Mouse (Mus musculus) cerebellum, adult 9-10 months (tissue): Measurements from ENCODE around the gene Pgr.

Experiments used
- DNase-seq: peaks from one replicate; pipeline ENCODE4 v3.0.0; 2022

Gene Pgr

DNA sequence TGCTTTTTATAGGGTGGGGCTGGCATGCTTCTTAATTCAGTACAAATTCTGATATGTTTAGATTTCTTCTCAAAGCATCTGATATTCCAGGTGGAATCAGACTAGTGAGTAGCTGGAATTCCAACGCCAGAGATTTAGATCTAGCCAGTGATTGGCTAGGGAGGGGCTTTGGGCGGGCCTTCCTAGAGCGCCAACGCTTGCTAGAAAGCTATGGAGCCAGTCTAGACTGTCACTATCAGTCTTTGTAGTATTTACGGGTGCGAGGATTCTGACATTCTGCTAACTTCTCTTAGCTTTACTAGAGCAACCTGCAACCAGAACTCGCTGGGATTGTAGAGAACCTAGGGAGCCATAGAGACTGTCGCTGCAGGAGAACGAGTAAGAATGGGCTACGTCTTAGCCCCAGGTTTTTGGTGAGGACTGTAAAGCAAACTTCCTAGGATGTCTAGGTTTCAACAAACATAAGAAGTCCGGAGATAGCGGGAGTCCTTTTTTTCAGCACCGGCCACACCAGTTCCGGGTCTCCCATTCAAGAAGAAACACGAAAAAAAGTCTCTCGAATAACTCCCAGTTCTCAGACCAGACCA is at the start of gene Pgr:
Gene Pgr (plus strand): TSS at position 218 of the 587 bp plus-strand sequence.
- DNase-seq: peak; percentile 6

DNA sequence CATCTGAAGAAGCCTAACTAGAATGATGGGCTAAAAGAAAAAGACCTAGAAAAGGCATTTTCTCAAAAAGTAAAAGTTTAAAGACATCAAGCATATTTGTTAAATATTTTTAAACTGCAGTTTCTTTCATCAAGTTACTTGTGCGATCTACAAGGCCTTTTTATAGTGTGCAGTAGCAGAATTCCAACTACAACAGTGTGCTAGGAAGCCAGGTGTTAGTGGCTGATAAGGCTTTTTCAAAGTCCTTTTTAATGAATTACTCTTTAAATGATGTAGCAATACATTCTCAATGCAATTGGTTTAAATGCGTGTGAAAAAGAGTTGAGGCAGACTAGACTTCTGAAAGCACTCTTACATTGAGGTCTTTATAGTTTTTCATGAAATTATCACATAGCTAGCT is 42.2 kb upstream of the Pgr start:
- no peak for DNase-seq

DNA sequence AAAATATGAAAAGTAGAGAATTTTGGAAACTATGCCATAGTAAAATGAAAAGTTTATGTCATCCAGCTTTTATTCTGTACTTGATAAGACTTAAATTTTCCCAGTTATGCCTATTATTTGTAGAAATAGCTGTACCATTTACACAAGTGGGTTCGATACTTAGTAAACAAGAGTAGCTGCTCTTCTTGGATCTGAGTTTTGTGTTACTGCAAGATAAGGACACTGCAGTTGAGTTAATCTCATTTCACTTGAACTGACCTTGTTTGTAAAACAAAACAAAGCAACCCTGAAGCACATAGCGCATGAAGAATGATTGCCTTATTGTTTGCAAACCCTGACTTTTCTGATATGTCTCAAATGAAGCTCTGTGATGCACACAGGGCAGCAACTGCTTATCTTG is 31.1 kb upstream of the Pgr start:
- DNase-seq: no peak

DNA sequence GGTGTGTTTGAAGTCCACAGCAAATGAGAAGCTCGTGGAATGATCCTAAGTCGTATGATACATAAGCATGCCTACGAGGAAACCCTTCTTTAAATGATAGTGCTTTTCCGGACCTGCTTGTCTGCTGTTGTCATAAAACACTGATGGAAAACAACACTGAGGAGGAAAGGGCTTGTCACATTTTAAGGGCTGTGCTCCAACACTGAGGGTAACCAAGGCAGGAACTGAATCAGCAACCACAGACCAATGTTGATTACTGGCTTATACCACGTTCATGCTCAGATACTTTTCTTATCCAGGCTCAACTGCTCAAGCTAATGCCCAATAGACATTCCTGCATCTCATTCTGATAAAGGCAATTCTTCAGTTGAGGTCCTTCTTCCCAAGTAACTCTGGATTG is 4.4 kb upstream of the Pgr start:
- DNase-seq: no peak

DNA sequence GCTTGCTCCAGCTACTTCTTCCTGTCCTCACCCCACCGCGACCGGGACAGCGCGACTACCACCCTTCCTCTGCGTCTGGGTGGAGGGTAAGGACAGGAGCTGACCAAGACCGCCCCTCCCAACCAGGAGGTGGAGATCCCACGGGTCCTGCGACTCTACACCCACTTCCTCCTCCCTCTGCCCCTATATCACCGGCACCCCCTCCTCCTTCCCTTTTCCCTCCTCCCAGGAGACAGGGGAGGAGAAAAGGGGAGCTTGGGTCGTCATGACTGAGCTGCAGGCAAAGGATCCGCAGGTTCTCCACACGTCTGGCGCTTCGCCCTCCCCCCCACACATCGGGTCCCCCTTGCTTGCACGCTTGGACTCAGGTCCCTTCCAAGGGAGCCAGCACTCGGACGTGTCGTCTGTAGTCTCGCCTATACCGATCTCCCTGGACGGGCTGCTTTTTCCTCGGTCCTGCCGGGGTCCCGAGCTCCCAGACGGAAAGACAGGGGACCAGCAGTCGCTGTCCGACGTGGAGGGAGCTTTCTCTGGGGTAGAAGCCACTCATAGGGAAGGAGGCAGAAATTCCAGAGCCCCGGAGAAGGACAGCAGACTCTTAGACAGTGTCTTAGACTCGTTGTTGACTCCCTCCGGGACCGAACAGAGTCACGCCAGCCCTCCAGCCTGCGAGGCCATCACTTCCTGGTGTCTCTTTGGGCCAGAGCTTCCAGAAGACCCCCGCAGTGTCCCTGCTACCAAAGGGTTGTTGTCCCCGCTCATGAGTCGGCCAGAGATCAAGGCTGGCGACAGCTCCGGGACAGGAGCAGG is 775 bp downstream of the Pgr start:
- DNase-seq: peak; percentile 4

DNA sequence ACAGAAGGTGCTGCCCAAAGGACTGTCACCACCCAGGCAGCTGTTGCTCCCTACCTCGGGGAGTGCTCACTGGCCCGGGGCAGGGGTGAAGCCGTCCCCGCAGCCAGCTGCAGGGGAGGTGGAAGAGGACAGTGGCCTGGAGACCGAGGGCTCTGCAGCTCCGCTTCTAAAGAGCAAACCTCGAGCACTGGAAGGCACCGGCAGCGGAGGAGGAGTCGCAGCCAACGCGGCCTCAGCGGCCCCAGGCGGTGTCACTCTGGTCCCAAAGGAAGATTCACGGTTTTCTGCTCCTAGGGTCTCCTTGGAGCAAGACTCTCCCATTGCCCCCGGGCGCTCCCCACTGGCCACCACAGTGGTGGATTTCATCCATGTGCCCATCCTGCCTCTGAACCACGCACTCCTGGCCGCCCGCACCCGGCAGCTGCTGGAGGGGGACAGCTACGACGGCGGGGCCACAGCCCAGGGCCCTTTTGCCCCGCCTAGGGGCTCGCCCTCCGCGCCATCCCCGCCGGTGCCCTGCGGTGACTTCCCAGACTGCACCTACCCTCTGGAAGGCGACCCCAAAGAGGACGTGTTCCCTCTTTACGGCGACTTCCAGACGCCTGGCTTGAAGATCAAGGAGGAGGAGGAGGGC is 1.5 kb downstream of the Pgr start:
- peak; percentile 5 for DNase-seq

DNA sequence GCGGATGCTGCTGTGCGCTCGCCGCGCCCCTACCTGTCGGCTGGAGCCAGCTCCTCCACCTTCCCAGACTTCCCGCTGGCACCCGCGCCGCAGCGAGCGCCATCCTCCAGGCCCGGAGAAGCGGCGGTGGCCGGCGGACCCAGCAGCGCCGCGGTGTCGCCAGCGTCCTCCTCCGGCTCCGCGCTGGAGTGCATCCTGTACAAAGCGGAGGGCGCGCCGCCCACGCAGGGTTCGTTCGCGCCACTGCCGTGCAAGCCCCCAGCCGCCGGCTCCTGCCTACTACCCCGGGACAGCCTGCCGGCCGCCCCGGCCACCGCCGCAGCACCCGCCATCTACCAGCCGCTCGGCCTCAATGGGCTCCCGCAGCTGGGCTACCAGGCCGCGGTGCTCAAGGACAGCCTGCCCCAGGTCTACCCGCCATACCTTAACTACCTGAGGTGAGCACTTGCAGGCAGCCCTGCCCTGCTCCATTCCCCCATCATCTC is 2.1 kb downstream of the Pgr start:
- DNase-seq: peak; percentile 24

DNA sequence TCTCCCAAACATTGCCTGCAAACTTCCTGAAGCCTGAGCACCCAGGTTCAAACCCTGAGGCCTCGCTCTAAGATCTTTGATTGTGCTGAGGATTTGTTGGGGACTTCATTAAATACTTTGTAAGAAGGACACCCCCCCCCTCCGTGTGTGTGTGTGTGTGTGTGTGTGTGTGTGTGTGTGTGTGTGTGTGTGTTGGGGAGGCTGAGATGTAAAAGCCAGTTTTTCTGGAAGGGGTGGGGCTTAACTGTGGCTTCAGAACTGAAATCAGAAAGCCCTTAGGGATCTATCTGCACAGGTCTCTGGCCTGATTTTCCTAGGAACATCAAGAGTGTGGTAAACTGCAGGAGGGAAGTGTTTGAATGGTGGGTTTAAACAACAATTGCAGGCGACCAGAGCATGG is 2.6 kb downstream of the Pgr start:
- DNase-seq: no peak

DNA sequence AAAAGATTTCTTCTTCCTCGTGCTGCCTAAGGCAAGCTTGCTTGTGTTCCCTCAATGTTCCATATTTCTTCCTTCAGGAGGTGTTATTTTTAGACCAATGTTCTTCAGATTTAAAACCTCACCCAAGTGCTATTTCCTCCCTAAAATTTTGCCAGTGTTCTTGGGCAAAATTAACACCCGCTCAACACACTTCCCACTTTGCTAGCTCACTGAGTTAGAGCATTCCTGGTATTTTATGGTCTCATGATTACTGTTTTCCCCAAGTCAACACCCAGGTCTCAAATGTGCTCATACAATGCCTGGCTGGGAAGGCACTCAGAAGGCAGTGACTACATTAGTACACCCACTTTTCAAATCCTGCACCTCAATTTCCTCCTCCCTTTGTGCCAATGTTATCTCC is 27.9 kb downstream of the Pgr start:
- DNase-seq: no peak

DNA sequence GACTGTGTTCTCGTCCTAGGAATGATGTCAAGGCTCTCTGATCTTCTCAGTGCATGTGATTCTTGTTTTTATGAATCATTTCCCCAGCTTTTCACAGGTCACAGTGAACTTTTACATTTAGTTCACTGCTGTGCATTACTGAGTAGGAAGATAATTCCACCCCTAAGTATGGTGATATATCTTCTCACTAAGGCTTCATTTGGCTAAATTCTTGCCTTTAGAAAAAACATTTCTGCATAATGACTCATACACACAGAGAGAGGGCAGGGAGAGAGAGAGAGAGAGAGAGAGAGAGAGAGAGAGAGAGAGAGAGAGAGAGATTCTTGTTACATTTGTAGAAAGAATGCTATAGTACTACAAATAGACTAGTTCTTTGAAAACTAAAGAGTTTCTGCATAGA is 38.1 kb downstream of the Pgr start:
- DNase-seq: no peak

DNA sequence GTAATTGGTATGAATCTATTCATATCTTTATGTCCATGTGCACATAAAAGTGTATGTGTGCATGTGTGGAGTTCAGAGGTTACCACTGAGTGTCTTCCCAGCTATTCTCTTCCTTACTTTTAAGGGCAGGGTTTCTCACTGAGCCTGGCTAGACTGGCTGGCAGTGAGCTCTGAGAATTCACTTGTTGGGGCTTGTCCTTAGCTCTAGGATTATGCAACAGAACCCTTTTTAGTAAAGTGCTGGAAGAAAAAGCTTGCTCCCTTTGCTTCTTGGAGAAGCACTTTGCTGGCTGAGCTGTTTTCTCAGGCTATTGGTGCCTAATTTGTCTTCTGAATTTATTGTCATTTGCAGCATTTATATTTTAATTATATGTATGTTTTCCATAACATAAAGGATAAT is 53.7 kb downstream of the Pgr start:
- no peak for DNase-seq

DNA sequence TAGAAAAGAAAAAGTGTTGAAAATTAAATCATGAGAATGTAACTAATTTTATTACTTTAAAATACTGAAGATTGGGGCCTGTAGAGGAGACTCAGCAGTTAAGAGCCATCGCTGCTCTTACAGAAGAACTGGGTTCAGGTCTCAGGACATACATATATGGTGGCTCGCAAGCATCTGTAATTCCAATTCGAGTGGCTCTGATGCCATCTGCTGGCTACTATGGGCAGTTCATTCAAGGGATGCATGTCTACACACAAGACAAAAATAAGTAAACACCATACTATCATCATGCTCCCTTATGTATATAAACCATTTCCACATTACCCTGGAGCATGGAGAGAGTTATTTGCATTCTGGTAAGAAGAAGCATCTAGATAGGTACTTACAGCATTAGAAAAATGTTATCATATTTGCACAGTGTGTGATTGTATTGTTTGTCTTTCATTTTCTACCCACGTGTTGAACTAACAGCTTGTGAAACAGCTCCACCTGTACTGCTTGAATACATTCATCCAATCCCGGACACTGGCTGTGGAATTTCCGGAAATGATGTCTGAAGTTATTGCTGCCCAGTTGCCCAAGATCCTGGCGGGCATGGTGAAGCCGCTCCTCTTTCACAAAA is 65.0 kb downstream of the Pgr start:
- peak; percentile 22 for DNase-seq

DNA sequence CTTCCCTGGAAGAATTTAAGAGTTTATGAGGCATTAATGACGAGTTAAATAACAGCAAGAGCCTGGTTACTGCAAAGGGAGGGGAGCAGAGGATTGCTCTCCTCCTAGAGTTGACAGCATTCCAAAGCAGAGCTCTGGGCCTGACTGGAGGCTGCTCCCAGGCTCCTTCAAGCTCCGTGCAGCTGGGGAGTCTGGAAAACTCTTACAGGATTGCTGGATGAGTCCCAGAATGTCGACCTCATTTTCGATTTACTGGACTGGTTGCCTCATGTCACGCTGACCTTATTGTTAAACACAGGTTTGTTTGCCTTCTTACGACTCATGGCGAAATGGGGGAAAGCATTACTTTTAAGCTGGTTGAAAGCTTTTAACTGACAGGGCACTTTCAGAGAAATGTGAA is 70.6 kb downstream of the Pgr start:
- no peak for DNase-seq

DNA sequence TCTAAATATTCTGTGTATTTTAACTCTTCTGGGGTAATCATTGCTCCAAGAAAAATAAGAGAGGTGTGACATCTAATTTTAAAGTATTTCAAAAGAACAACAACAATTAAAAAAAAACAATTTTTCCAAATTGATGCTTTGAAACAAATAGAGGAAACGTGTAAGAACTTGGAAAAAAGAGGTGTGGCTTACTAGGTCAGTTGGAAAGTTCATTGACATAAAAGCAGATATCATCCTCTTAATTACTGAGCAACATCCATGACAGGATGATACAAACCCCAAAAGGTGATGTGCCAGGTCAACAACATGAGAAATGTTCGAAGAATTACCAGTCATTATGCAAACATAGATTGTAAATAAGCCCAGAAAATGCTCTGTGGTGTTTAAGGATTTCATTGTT is 71.9 kb downstream of the Pgr start, which contains the start of gene Gm16485:
Gene Gm16485 (plus strand): TSS at position 301 of the 400 bp plus-strand sequence.
- no peak for DNase-seq

DNA sequence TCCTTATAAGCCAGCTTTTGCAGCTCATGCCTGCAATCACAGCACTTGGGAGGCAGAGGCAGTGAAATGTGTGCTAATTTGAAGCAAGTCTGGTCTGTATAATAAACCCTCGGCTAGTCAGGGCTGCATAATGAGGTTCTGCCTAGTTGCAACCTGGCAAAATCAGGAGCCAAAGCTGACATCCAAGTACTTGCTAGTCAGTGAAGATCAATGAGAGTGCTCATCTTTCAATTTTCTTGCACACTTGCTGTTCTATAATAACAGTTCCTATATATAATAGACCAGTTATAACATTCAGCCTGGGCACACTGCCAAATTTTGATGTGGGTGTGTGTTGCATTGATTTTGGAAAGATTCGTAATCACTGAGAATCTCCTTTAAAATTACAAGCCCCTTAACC is 78.1 kb downstream of the Pgr start:
- no peak for DNase-seq

DNA sequence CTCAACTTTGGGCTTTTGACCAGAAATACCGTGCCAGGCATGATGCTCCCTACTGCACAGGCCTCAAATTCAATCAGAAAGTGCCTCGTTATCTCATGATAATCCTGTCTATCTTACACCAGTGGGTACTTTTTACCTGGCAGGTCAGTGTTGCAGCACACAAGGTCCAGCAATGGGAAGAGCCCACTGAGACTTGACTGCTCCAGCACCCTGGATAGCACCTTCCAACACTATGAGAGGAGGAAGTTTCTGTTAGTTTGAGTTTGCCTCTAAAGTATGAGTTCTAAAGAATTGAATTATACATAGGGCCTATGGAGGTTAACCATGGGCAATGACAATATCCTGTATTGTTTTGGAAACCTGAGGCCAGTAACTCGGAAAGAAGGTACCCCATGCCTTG is 82.7 kb downstream of the Pgr start:
- DNase-seq: no peak

DNA sequence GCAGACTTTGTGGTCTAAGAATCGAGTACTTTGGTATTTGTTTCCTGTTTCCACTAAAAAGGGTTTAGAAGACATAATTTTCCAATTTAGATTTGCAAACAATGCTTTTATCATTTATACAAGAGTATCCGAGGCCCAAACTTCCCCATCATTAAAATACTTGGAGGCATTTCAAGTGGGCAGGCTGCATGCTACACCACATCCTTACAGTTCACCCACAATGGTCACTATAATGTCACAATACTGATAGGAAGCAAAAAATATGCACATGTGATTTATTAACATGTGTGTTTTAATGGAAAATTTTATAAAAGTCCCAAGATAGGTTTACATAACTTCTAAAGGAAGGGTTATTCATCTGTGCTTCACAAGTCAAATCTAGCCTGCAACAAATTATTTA is 96.9 kb downstream of the Pgr start:
- no peak for DNase-seq

DNA sequence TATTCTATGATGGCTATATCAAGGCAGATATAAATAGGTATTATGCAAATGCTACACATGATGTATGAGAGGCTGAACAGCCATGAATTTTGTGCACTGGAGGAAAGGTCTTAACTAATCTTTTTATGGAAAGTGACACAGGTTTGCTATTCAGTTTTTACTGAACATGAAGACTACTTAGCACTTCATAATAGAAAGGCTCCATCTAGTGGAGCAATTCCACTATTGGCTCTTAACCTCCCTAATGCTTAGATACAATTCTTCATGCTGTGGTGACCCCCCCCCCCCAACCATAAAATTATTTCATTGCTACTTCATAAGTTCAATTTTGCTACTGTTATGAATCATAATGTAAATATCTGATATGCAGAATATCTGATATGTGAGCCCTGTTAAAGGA is 101.5 kb downstream of the Pgr start:
- no peak for DNase-seq

DNA sequence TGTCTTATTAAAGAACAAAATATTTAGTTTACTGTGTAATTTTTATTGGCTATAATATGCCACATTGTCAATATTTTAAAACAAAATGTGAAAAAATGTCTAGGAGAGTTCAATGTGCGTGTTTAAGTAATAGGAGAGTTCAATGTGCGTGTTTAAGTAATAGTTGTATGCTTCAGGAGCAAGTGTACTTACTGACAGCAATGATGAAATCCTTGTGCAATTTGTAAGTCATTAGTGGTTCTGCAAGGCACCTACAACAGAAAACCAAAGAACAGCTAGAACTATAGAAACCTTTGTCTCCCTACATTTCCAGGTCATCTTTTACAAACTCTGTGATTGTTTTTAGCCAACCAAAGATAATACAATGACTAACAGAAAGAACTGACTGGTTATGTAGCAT is 115.5 kb downstream of the Pgr start:
- no peak for DNase-seq
